Mouse (Mus musculus): ENCODE measurements around the gene 4933402E13Rik. TPM values are rescaled to one million over a fixed set of nuclear protein-coding genes. Genes with fewer than 3 reads are reported as not detected.

Gene 4933402E13Rik
- not detected in 2 replicates for polyA plus RNA-seq (2015; fragmentation: Nextera tagmentation; extraction: Ambion mirVana)

DNA sequence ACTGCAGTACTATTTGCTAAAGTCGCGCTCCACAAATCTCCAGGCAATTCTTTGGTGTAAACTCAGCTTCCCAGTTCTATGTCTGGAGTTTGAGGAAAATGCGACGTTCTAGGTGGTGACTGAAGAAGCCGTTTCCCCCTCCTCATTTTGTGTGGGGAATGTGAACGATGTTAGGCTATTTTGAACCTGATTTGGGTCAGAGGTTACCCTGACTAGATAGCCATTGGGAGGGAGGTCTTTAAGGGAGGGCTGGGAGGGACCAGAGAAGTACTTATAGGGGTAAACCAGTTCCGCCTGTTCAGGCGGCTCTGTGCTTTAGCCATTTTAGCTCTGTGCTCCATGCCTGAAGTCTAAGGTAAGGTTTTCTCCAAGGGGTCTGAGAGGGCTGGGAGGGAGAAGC lies at the start of gene 4933402E13Rik:
Gene 4933402E13Rik, plus strand, starts transcription at position 301 of the 400 bp plus-strand sequence.
- no peak within 1 kb of the TSS for H3K27ac ChIP-seq
- 84% methylated on average over 8 of the region's 8 CpGs for WGBS
- no peak within 1 kb of the TSS for H3K9ac ChIP-seq
- no peaks in the 10 kb centered on the region for H3K27me3 ChIP-seq
- ATAC-seq (ENCODE audit: insufficient number of reproducible peaks, insufficient read depth, low FRiP score, low TSS enrichment, low read depth), result no peak
- no peak within 1 kb of the TSS for H3K4me3 ChIP-seq
- H3K4me1 ChIP-seq, result no peaks in the 10 kb centered on the region
- H3K4me2 ChIP-seq, result no peak within 1 kb of the TSS
- H3K36me3 ChIP-seq, result no peaks in the 10 kb centered on the region
- H3K9me3 ChIP-seq, result no peaks in the 10 kb centered on the region

Other genes with a start within 250 kb of the 4933402E13Rik start
- not detected in 2 replicates for gene 4931400O07Rik, start 184.5 kb downstream of the 4933402E13Rik start, polyA plus RNA-seq (2015; fragmentation: Nextera tagmentation; extraction: Ambion mirVana)

All from embryonic facial prominence, embryonic 13.5 days (tissue).